Mouse (Mus musculus): ENCODE data around the gene Sln.
A peak's percentile ranks its signal among the peaks of the same experiment; 100 is the strongest.

The Sln gene

GRCm38 (mm10) chr9:53849864-53850263, at the start of gene Sln:
TSS of gene Sln (plus strand) at chr9:53850164.
- DNase-seq (ENCODE audit: inconsistent age in 2 of 2, low spot score in 1 of 2), result no peak

DNA sequence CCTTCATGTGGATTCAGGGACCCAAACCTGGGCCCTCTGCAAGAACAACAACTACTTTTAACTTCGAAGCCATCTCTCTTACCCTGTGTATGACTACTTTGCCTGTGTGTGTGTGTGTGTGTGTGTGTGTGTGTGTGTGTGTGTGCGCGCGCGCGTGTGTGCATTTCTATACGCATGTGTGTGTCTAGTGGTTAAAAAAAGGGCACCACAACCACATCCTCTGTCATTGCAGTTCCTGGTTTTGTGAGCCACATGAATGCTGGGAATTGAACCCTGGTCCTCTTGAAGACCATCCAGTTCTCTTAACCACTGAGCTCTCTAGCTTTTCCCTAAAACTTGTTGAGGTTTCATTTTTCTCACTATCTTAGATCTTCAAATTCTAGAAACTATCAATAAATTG, 47.0 kb upstream of the Sln start:
- no peak for DNase-seq (ENCODE audit: inconsistent age in 2 of 2, low spot score in 1 of 2)

DNA sequence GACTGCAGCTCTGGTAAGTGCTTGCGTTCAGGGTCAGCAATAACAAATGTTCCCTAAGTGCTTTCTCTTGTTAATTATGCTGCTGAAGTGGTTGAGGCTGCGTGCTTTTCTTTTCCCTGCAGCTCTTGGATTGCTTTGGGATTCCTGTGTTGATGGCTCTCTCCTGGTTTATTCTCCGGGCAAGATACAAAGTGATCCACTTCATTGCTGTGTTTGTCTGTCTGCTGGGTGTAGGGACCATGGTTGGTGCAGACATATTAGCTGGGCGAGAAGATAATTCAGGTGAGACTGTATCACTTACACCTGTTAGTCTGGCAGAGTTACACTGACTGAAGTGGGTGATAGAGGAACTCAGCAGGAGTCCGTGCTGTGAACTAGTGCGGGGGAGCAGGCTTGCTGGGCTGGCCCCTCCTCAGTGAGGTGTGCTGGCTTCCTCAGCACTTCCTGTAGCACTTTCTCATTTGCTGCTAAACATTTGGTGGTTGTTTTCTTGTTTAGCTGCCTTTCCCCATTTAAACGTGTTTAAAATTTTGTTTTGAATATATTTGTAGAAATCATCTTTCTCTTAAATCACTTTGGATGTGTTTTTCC, 43.4 kb upstream of the Sln start:
- no peak for DNase-seq (ENCODE audit: inconsistent age in 2 of 2, low spot score in 1 of 2)

- DNase-seq (ENCODE audit: inconsistent age in 2 of 2, low spot score in 1 of 2), result no peak
Observed at GRCm38 (mm10) chr9:53813418-53813817, 36.5 kb upstream of the Sln start.

DNA sequence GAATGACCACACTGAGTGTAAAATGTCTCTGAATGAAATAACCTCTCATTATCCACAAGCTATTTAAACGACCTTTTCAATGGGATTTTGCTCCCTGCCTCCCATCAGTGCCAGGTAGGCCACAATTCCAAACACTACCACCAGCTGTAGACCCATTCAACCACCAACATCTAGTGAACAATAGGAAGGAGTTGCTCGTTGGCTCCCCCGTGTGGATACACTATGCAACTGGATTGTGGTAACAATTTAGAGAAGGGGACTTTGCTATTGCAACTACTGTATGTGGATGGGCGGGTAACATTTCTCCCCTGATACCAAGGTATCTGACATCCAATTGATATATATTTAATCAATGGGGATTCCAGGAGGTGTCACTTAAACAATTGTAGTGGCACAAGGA, 31.2 kb upstream of the Sln start:
- DNase-seq (ENCODE audit: inconsistent age in 2 of 2, low spot score in 1 of 2), result peak; percentile 54 to 83

DNA sequence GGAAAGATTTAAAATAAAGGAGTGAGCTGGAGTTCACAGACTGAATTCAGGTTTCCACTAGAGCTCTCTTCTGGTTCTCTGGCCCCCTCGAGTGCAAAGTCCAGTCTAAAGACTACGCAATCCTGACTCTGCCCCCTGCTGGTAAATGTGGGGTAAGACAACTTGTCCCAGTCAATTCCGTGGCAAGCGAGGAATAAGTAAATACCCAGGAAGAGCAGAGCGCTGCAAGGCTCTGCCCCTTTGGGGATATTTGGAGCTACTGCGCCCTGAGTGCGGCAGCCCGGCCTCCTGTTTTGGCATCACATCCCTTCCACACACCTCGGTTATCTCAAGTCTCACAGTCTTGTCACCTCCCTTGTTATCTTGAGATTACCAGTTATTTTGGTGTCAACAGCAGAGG, 24.6 kb upstream of the Sln start:
- peak in 1 of 2 experiments; percentile 36 for DNase-seq (ENCODE audit: inconsistent age in 2 of 2, low spot score in 1 of 2)

GRCm38 (mm10) chr9:53829081-53829865, 20.7 kb upstream of the Sln start:
- peak; percentile 20 to 79 for DNase-seq (ENCODE audit: inconsistent age in 2 of 2, low spot score in 1 of 2)

DNA sequence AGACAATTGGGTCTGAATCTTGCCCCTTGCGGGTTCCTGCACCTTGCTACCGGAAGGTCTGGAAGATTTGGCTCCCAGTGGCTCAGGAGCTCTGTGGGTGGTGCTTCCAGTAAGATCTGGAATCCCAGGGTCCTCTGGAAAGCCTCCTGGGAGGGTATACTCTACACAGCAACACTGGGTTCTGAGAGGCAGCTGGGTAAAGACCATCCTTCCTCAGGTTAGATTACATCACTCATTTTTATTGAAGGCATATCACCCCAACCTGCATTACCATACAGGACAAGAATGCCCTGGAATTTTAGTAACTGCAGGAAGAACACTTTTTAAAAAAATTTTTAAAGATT, 20.1 kb upstream of the Sln start:
- no peak for DNase-seq (ENCODE audit: inconsistent age in 2 of 2, low spot score in 1 of 2)

DNA sequence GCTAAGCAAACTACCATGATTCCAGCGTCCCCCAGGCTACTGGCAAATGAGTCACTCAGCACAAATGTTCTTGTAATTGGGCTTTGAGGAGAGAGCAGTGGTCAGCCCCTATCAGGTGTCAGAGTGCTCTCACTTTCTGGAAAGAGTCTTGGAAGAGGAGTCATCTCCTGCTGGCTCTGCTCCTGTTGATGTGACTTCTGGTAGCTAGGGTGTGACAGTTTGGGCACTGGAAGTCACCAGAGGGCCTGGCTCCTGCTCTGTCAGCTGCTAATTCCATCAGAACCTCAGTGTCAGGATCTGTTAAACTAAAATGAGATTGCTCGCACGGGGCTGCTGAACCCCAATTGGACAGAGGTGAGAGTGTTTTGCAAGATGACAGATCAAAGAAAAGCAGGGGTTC, 14.9 kb upstream of the Sln start:
- no peak for DNase-seq (ENCODE audit: inconsistent age in 2 of 2, low spot score in 1 of 2)

- no peak for DNase-seq (ENCODE audit: inconsistent age in 2 of 2, low spot score in 1 of 2)
Observed at GRCm38 (mm10) chr9:53835976-53836375, 14.0 kb upstream of the Sln start.

DNA sequence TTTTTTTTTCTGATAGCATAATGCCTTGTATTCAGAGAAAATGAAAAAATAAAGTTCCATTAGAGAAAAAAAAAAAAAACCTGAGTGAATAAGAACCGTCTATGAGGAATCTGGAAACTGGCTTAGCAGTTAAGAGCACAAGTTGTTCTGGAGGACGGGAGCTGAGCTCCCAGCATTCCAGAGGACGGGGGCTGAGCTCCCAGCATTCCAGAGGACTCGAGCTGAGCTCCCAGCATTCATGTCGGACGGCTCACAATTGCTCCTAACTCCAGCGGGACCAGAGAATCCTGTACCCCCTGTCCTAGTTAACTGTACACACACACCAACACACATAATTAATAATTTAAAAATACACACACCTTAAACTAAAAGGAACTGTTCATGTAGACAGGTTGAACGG, 11.1 kb upstream of the Sln start:
- no peak for DNase-seq (ENCODE audit: inconsistent age in 2 of 2, low spot score in 1 of 2)

DNA sequence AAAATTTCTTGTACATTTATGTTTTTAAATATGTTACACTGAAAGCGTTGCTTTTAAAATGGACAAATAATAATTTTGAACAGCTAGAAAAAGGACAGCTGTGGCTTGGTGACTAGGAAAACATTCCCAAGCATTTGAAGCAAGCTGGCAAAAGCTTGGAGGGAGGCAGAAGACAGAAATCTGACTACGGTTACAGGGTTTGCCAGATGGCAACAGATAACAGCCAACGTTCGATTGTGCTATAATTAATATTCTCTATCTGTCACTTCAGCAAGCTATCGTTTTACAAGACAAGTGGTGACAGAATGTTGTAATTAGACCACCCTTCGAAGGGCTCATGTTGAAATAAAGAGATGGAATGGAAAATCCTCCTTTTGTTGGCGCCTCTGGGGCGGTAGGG, 1.4 kb upstream of the Sln start:
- no peak for DNase-seq (ENCODE audit: inconsistent age in 2 of 2, low spot score in 1 of 2)

DNA sequence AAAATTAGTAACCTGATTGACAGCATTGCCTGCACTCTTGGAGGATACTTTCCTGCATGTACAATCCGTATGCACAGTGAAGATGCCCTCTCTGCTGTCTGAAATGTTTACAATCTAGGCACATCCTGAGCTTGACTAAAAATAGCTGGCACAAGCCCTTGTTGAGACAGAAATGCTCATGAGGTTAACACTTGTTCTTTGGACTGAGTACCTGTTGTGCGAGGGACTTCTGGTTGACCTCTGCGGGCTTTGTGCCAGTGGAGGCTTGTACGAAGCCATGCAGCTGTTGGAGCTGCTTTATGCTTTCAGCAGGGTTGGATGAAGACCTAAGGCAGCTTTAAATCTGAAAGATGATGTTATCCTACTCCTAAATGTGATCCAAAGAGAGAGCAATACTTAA, 2.2 kb downstream of the Sln start:
- no peak for DNase-seq (ENCODE audit: inconsistent age in 2 of 2, low spot score in 1 of 2)

- DNase-seq (ENCODE audit: inconsistent age in 2 of 2, low spot score in 1 of 2), result no peak
Observed at GRCm38 (mm10) chr9:53853672-53854071, 3.7 kb downstream of the Sln start.

DNA sequence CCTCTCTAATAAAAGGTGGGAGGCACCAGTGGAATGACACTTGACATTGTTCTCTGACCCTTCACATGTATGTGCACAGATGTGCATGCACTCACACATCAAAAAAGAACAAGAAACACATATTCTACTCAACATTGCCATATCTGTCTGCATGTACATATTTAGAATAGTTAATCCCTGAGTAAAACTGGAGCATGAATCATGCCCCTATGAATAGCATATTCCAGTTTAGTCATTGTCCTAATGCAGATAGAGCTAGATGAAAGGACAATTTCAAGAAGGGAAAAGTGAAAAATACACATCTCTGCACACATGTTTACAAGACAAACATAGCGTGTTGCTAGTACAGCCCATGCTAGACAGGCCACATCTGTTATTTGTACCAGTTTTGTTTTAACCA, 4.6 kb downstream of the Sln start:
- DNase-seq (ENCODE audit: inconsistent age in 2 of 2, low spot score in 1 of 2), result no peak

GRCm38 (mm10) chr9:53857864-53858263, 7.9 kb downstream of the Sln start:
- DNase-seq (ENCODE audit: inconsistent age in 2 of 2, low spot score in 1 of 2), result no peak

DNA sequence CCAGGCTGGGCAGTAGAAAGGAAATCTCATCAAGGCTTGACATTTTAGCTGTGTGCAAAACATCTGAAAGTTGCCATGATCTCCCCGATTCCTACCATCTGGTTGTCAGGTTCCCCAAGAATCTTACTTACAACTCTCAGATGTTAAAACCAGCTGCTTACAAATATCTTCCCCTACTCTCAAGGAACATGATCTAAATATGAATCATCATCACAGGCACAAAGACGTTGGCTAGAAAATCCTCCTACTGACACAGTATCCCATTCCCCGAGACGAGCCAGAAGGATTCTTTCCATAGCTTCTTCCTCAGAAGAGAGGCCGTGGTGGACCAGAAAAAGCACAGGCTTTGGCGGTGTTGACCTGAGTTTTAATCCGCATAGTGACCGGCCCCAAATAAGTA, 23.3 kb downstream of the Sln start:
- no peak for DNase-seq (ENCODE audit: inconsistent age in 2 of 2, low spot score in 1 of 2)

DNA sequence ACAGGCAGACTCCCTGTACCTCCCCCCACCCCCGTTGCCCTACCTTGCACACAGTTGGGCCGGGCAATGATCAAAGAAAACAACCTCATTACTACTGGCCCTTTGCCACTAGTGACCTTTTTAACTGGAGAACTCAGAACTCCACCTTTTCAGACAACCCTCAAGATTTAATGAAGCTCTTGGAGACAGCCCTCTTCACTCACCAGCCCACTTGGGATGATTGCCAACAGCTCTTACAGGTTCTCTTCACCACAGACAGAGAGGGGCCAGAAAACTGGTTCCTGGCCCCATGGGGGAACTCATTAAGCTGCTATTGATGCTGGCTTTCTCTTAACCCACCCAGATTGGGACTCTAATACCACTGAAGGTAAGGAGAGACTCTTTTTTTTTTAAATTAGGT, 27.5 kb downstream of the Sln start:
- DNase-seq (ENCODE audit: inconsistent age in 2 of 2, low spot score in 1 of 2), result no peak

DNA sequence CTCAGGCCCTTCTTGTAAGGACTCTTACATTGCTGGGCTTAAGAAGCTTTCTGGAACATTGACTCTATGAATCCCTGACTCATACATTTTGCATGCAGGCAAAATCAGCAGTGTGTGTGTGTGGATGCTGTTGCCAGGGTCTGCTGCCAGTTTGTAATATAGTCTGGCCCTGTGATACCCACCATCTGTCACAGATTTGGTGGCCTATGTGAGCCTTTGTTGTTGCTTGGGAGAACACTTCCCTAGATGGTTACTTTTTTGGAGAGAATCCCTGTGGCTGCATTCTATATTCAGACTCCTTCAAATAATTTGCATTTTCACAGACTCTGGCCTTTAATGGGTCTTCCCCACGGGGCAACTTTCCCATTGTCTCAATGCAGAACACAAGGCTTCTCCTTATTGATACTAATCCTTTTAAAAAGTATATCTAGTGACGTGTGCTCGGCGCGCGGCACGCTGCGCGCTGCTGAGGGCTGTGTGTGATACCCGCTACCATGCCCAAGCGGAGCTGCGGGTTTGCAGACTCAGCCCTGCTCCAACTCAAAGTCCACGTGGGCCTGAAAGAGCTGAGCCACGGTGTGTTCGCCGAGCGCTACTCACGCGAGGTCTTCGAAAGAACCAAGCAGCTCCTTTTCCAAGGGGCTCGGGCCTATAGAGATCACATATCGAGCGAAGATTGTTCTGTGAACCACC, 33.8 kb downstream of the Sln start:
- DNase-seq (ENCODE audit: inconsistent age in 2 of 2, low spot score in 1 of 2), result no peak

GRCm38 (mm10) chr9:53890075-53890474, 40.1 kb downstream of the Sln start:
- DNase-seq (ENCODE audit: inconsistent age in 2 of 2, low spot score in 1 of 2), result peak; percentile 15 to 62

DNA sequence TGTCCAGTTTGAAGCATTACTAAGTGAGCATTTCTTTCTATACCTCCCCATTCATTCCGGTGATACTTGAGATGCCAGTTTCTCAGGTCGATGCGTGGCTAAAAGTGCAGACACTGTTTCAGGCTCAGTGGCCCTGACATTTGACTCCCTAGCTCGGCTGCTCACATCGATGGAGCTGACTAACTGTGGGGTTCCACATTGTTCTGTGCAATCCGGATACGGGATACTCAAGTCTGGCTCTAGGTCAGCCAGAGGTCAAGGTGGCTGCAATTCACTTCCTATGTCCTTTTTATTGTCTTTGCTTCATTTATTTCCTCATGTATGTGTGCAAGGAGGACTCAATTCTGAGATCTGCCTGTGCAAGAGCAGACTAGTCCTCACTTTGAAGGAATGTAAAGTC, 45.9 kb downstream of the Sln start:
- no peak for DNase-seq (ENCODE audit: inconsistent age in 2 of 2, low spot score in 1 of 2)

DNA sequence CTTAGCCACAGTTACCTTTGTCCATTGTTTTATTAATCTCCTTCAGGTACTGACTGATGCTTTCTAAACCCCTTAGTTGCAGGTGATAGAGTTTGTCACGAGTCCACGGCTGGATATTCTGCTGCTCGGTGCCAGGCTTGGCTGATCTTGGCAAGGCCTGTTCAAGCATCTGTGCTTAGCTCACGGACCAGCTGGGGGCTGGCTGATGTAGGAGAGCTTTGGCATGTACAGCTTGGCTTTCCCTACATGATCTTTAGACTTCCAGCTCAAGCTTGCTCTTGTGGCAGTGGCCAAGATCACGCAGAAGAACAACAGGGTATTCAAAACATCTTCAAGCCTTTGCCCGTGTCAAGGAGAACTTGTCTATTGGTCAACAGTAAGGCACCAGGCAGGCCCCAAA, 49.9 kb downstream of the Sln start:
- no peak for DNase-seq (ENCODE audit: inconsistent age in 2 of 2, low spot score in 1 of 2)
